Mouse (Mus musculus) liver, embryonic 13.5 days (tissue): Measurements from ENCODE around the gene Gm26620. TPM values are rescaled to one million over a fixed set of nuclear protein-coding genes. Genes with fewer than 3 reads are reported as not detected.

ENCODE experiments used
- ATAC-seq: fragments of 200-750 bp; cut with Nextera tagmentation; 2 replicates; pipeline ENCODE4 v1.8.0; 2017; ENCODE audit warnings: low read depth, mild to moderate bottlenecking, moderate number of reproducible peaks, moderate library complexity
- DNase-seq: peaks from one replicate; pipeline ENCODE4 v3.0.0; 2022
- H3K27ac ChIP-seq: fragments of 300-500 bp; sonication (generic); 2 replicates; pipeline ENCODE4 v1.5.1; 2015; ENCODE audit warnings: moderate library complexity, mild to moderate bottlenecking, inconsistent platforms
- H3K27me3 ChIP-seq: fragments of 300-500 bp; sonication (generic); 2 replicates; pipeline ENCODE4 v1.6.1; 2015; ENCODE audit warnings: mild to moderate bottlenecking, inconsistent platforms
- H3K36me3 ChIP-seq: fragments of 300-500 bp; sonication (generic); 2 replicates; pipeline ENCODE4 v1.6.1; 2015; ENCODE audit warnings: mild to moderate bottlenecking, inconsistent platforms
- H3K4me1 ChIP-seq: fragments of 300-500 bp; sonication (generic); replicated peaks from 2 replicates; pipeline ENCODE4 v1.6.1; 2015; ENCODE audit warnings: inconsistent platforms
- H3K4me2 ChIP-seq: fragments of 300-500 bp; sonication (generic); 2 replicates; pipeline ENCODE4 v1.6.1; 2015; ENCODE audit warnings: inconsistent platforms, mild to moderate bottlenecking, moderate library complexity
- H3K4me3 ChIP-seq: fragments of 300-500 bp; sonication (generic); replicated peaks from 2 replicates; pipeline ENCODE4 v1.5.1; 2015; ENCODE audit warnings: mild to moderate bottlenecking, inconsistent platforms
- H3K9ac ChIP-seq: fragments of 300-500 bp; sonication (generic); 2 replicates; pipeline ENCODE4 v1.6.1; 2015; ENCODE audit warnings: mild to moderate bottlenecking, inconsistent platforms
- H3K9me3 ChIP-seq: fragments of 300-500 bp; sonication (generic); replicated peaks from 2 replicates; pipeline ENCODE4 v1.6.1; 2016; ENCODE audit warnings: inconsistent platforms
- WGBS: fragments of 180-500 bp; shearing (Covaris S2); methylation state at CpG from one replicate; pipeline ENCODE4 v1.1.7; 2015; ENCODE audit not compliant: insufficient replicate concordance; 5-methylcytosine and 5-hydroxymethylcytosine counted together
- polyA plus RNA-seq: library from polyadenylated mRNA; unstranded; fragments of >200 nt; fragmentation: Nextera tagmentation; extraction: Ambion mirVana; gene quantifications from 2 replicates; pipeline ENCODE4 v1.2.1, GENCODE M21; 2015

Gene Gm26620
- polyA plus RNA-seq, 1 experiment from 2014 or later: 0.24 TPM

DNA sequence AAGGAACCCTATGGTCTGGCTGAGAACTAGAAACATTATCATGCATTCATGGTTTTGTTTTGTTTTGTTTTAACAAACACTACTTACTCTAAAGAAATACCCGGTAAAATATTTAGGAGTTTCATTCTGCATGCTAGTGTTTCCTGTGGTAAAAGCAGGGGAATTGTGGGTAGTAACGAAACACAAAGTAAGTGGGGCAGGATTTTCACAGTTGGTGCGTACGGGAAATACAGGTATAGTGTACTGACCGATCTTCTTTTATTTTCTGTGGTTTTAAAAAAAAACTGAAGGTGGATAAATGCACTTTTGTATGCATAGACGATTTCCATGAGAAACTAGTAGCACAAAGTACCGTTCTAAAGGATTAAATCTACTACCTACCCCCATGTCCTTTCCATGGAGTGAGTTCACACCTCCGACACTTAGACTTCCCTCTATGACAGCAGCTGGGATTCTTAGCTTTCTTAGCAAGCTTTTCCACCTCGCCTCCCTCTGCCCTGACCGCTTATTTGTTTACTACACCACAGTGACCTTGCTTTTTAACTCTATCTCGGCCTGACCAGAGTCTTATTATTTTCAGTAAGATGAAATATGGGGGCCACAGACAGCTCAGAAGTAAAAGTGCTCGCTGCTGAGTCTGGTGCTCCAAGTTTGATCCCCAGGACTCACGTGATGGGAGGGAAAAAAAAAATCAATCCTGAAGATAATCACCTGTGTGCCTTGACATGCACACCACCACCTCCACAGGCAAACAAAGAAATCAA is 23.0 kb upstream of the Gm26620 start:
- Histone ChIP-seq H3K9ac (no peak overlapping the region), H3K36me3 (0 out of 2 replicates have a peak, but pooled peaks cover 3% of the 10 kb centered on the region), H3K9me3 (no peaks in the 10 kb centered on the region), H3K4me1 (peaks cover 91% of the 10 kb centered on the region), H3K27me3 (no peaks in the 10 kb centered on the region), H3K4me3 (no peak overlapping the region), H3K27ac (0 out of 2 replicates have a peak overlapping the region, but pooled peaks have one; percentile 42), H3K4me2 (peak overlapping the region; percentile 23)
- DNase-seq (no peak), ATAC-seq (no peak)
- WGBS: 61% methylated on average over 13 of the region's 13 CpGs

DNA sequence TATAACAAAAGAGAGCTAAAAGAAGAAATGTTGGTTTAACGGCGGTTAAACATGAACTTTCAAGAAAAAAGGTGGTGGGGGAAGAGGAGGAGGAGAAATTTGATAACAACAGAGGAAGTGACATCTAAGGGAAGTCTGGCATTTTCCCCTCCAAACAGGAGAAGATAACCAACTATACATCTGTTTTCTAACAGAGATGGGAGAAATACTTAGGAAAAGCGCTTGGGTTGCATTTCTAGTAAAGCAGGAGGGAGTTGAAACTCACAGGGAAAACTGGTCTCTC is 22.5 kb upstream of the Gm26620 start:
- ATAC-seq: no peak
- H3K4me1 ChIP-seq: peaks cover 87% of the 10 kb centered on the region
- 25% methylated on average over 3 of the region's 3 CpGs for WGBS
- no peak overlapping the region for H3K9ac ChIP-seq
- H3K4me3 ChIP-seq: no peak overlapping the region
- H3K27ac ChIP-seq: peak overlapping the region; percentile 42
- no peaks in the 10 kb centered on the region for H3K27me3 ChIP-seq
- peak overlapping the region; percentile 23 for H3K4me2 ChIP-seq
- no peak for DNase-seq
- H3K9me3 ChIP-seq: no peaks in the 10 kb centered on the region
- H3K36me3 ChIP-seq: 0 out of 2 replicates have a peak, but pooled peaks cover 3% of the 10 kb centered on the region

DNA sequence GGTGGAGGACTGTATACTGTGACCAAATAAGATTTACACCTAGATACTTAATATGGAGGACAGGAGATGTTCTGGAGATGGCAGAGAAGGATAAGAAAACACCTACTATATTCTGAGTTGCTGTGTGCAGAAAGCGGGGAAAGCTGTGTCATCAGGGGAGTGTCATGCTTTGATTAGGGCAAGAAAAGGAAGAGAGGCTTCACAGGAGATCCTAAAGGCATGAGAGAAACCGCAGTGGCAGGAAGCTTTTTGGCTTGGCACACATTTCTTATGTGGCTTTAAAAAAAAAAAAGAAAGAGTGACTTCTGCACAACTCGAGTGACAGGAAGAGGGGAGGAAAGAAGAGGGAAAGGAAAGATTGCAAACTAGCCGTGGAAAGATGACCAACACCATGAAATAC is 21.8 kb upstream of the Gm26620 start:
- Histone ChIP-seq H3K4me3 (0 out of 2 replicates have a peak overlapping the region, but pooled peaks have one; percentile 3), H3K36me3 (0 out of 2 replicates have a peak, but pooled peaks cover 3% of the 10 kb centered on the region), H3K4me2 (peak overlapping the region; percentile 23), H3K27ac (peak overlapping the region; percentile 35), H3K9ac (no peak overlapping the region), H3K27me3 (no peaks in the 10 kb centered on the region), H3K9me3 (no peaks in the 10 kb centered on the region), H3K4me1 (peaks cover 80% of the 10 kb centered on the region)
- no peak for DNase-seq
- no peak for ATAC-seq
- WGBS: 5% methylated on average over 4 of the region's 4 CpGs

DNA sequence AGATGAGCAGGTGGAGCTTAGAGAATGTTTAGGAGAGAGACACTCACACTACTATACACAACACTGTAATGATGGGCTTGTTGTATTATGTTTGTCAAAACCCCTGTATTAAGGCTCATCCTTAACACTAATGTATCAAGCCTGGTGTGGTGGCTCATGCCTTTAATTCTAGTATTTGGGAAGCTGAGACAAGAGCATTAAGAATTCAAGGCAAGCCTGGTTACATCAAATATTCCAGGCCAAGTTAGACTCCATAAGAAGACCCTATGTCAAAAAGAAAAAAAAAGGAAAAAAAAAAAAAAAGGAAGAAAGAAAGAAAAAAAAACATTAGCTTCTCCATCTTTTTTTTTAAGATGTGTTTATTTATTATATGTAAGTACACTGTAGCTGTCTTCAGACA is 20.6 kb upstream of the Gm26620 start:
- no peak overlapping the region for H3K27ac ChIP-seq
- H3K4me1 ChIP-seq: peaks cover 76% of the 10 kb centered on the region
- no peak overlapping the region for H3K9ac ChIP-seq
- H3K9me3 ChIP-seq: no peaks in the 10 kb centered on the region
- no peak overlapping the region for H3K4me3 ChIP-seq
- DNase-seq (no peak), ATAC-seq (no peak)
- no peak overlapping the region for H3K4me2 ChIP-seq
- H3K27me3 ChIP-seq: no peaks in the 10 kb centered on the region
- 0 out of 2 replicates have a peak, but pooled peaks cover 3% of the 10 kb centered on the region for H3K36me3 ChIP-seq

DNA sequence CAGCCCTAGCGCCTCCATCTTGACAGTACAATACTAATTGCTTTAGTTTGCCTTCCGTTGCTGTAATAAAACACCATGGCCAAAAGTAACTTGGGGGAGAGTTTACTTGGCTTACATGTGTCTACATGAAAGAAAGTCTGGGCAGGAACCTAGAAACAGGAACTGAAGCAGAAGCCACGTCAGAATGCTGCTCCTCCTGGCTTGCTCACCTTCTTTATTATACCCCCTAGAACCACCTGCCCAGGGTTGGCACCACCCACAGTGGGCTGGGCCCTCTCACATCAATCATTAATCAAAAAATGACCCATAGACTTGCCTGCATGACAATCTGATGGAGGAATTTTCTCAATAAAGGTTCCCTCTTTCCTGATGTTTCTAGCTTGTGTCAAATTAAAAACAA is 20.1 kb upstream of the Gm26620 start:
- H3K36me3 ChIP-seq: 0 out of 2 replicates have a peak, but pooled peaks cover 3% of the 10 kb centered on the region
- no peak overlapping the region for H3K27ac ChIP-seq
- H3K4me3 ChIP-seq: no peak overlapping the region
- DNase-seq (no peak), ATAC-seq (no peak)
- no peak overlapping the region for H3K4me2 ChIP-seq
- H3K9me3 ChIP-seq: no peaks in the 10 kb centered on the region
- H3K27me3 ChIP-seq: no peaks in the 10 kb centered on the region
- peaks cover 74% of the 10 kb centered on the region for H3K4me1 ChIP-seq
- WGBS: 67% methylated on average over 3 of the region's 3 CpGs
- no peak overlapping the region for H3K9ac ChIP-seq

DNA sequence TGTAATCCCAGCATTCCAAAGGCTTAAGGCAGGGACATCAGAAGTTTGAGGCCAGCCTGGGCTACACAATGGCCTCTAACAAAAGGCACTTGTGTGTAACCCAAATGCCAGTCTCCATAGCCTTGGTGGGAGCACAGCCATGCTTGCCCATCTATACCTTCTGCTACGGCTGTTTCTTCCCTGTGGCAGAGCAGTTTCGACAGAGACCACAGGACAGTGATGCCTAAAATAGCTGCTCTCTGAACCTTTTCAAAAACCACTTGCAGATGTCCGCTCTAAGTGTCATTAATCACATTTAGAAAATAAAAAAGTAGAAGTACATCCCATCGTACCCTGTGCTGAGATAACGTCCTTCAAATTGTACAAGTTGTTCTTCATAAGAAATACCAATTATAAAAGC is 19.5 kb upstream of the Gm26620 start:
- Histone ChIP-seq H3K27ac (no peak overlapping the region), H3K9ac (no peak overlapping the region), H3K36me3 (0 out of 2 replicates have a peak, but pooled peaks cover 3% of the 10 kb centered on the region), H3K27me3 (no peaks in the 10 kb centered on the region), H3K4me1 (peaks cover 70% of the 10 kb centered on the region), H3K9me3 (no peaks in the 10 kb centered on the region), H3K4me3 (no peak overlapping the region), H3K4me2 (peak overlapping the region; percentile 34)
- WGBS: 44% methylated on average over 5 of the region's 5 CpGs
- DNase-seq (no peak), ATAC-seq (no peak)

DNA sequence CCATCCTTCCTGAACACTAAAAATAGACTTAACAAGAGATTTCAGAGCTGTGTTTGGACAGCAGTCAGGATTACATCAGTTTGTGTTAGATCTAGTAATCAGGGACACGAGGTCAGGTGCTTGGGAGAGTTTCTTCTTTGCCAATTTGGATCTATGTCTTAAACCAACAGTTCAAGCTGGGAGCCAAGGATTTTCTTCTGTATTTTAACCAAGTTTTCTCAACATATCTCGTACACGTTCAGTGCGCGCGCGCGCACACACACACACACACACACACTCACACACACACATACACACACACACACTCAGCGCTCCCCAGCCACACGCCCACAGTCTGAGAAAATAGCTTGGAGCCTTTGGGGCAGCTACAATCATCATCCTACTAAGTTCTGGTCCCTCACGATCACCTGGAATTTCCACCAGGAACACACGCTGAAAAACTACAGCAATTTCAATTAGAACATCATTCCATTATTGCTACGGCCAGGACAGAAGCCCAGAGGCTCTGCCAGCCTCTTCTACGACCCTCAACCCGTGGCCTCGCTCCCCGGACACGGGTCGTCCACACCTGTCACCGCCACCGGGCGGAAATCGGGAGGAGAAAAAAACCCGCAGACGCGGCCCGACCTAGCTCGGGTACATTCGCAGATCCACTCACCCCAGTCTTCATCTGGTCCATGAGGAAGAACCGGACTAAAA is 17.7 kb upstream of the Gm26620 start:
- Histone ChIP-seq H3K27ac (peak overlapping the region; percentile 91), H3K27me3 (no peaks in the 10 kb centered on the region), H3K9me3 (no peaks in the 10 kb centered on the region), H3K4me3 (peak overlapping the region; percentile 85), H3K4me1 (peaks cover 53% of the 10 kb centered on the region), H3K4me2 (peak overlapping the region; percentile 83), H3K9ac (peak overlapping the region; percentile 94), H3K36me3 (0 out of 2 replicates have a peak, but pooled peaks cover 6% of the 10 kb centered on the region)
- DNase-seq (no peak), ATAC-seq (peak; percentile 66)
- 2% methylated on average over 30 of the region's 30 CpGs for WGBS

DNA sequence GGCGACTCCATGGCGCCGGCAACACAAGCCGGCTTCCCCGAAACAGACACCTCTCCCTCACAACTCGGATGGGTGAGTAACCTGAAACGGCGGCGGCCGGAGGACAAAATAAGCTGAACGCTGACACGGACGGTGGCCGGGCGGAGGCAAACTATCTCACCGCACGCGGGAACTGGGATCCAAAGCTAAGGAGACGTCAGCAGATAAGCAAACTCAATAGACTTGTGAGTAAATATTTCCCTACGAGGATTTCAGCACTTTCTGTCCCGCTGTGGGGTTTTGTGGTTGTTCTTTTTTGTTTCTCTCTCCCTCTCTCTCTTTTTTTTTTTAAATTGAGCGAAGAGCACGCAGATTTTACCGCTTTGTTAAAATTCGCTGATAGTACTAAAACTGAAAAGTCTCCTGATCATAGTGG is 17.2 kb upstream of the Gm26620 start, which contains the start of gene Atf6:
Atf6 (minus strand) TSS at position 81 of the 415 bp plus-strand sequence.
- Histone ChIP-seq H3K9ac (peak within 1 kb of the TSS; percentile 94), H3K9me3 (no peaks in the 10 kb centered on the region), H3K27ac (peak within 1 kb of the TSS; percentile 91), H3K27me3 (no peaks in the 10 kb centered on the region), H3K4me3 (peak within 1 kb of the TSS; percentile 85), H3K36me3 (peaks cover 10% of the 10 kb centered on the region; the same call in 1 of the 2 replicates), H3K4me2 (peak within 1 kb of the TSS; percentile 83), H3K4me1 (peaks cover 47% of the 10 kb centered on the region)
- under 1% methylated on average over 25 of the region's 25 CpGs for WGBS
- DNase-seq (peak; percentile 92), ATAC-seq (peak; percentile 80)

DNA sequence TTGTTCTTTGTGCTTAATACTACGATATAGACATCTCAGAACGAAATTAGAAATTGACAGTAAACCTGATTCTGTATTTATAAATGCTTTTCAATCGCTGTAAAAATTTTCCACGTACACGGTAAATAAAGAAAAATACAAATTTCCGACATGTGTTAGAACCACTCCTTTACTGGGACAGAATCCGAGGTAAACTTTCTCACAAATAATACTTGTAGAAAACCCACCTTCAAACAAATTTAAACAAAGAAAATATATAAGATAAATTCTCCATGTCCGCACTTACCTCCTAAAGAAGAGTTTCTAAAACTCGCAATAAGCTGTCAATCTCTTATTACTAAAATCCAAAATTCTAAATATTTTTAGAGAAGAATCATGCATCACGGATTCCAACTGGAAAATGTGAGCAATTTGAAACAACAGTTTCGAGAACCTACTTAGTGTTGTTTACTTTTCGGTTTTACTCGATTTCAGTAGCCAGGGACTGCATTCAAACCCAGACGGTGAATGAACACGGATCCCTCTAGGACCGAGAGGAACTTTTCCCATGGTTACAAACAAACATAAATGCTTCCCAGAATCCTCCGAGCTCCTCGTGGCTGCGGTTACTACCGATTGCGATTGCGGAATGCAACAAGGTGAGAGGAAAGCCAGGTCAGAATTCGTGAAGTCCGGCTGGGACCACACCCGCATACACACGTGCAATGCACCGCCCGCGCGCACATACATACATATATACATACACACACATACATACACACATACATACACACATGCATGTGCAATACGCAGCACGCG is 16.6 kb upstream of the Gm26620 start:
- H3K27ac ChIP-seq: peak overlapping the region; percentile 91
- under 1% methylated on average over 33 of the region's 33 CpGs for WGBS

DNA sequence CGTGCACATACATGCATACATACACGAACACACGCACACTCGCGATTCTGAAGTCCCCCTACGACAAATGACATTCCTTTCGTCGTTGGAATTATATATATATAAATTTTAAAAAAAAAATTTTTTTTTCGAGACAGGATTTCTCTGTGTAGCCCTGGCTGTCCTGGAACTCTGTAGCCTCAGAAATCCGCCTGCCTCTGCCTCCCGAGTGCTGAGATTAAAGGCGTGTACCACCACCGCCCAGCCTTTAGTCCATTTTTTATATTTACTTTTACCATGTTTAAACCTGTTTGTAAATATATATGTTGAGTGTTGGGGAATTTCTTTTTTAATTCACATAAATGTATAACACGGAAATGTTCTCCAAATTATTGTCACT is 16.0 kb upstream of the Gm26620 start:
- H3K9ac ChIP-seq: peak overlapping the region; percentile 94
- no peaks in the 10 kb centered on the region for H3K27me3 ChIP-seq
- DNase-seq (no peak), ATAC-seq (no peak)
- H3K36me3 ChIP-seq: peaks cover 17% of the 10 kb centered on the region; the same call in 1 of the 2 replicates
- 11% methylated on average over 14 of the region's 14 CpGs for WGBS
- peak overlapping the region; percentile 83 for H3K4me2 ChIP-seq
- no peaks in the 10 kb centered on the region for H3K9me3 ChIP-seq
- peak overlapping the region; percentile 85 for H3K4me3 ChIP-seq
- 0 out of 2 replicates have a peak overlapping the region, but pooled peaks have one; percentile 91 for H3K27ac ChIP-seq
- H3K4me1 ChIP-seq: peaks cover 35% of the 10 kb centered on the region

More for the DNA sequence above, 16.6 kb upstream of the Gm26620 start:
- Histone ChIP-seq H3K27me3 (no peaks in the 10 kb centered on the region), H3K36me3 (peaks cover 13% of the 10 kb centered on the region; the same call in 1 of the 2 replicates), H3K4me2 (peak overlapping the region; percentile 83), H3K4me3 (peak overlapping the region; percentile 85), H3K9ac (peak overlapping the region; percentile 94), H3K9me3 (no peaks in the 10 kb centered on the region), H3K4me1 (peaks cover 41% of the 10 kb centered on the region)
- ATAC-seq: peak; percentile 66
- peak; percentile 66 for DNase-seq

DNA sequence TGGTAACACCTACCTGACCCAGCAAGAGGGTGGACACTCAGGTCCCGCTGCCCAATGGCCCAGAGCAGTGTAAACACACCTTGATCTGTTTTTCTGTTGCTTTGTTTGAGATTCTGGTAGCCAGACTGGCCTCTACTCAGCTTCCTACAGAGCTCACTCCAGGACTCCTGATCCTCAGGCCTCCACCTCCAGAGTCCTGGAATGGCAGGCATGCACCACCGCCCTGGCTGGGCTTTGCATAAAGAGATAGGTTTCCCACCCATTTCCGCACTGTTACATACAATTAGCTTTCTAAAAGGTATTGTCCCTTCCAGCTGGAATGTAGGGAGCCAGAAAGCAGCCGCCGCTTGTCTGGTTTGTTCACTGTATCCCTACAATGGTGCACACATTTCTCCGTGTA is 13.5 kb upstream of the Gm26620 start:
- Histone ChIP-seq H3K4me1 (peaks cover 18% of the 10 kb centered on the region), H3K9me3 (no peaks in the 10 kb centered on the region), H3K36me3 (peaks cover 26% of the 10 kb centered on the region), H3K4me3 (no peak overlapping the region), H3K9ac (no peak overlapping the region), H3K4me2 (no peak overlapping the region), H3K27me3 (no peaks in the 10 kb centered on the region), H3K27ac (no peak overlapping the region)
- WGBS: 83% methylated on average over 6 of the region's 6 CpGs
- ATAC-seq: no peak
- no peak for DNase-seq
